Mouse (Mus musculus): ENCODE data around the gene Prkg1. TPM values are rescaled to one million over a fixed set of nuclear protein-coding genes. Genes with fewer than 3 reads are reported as not detected.

Gene Prkg1
- polyA plus RNA-seq, 1 experiment from 2014 or later = 1.1 TPM

GRCm38 (mm10) chr19:31396096-31396495 is 368.7 kb downstream of the Prkg1 start:
- H3K9ac ChIP-seq (ENCODE audit: low read length) = no peak overlapping the region
- ATAC-seq = no peak

GRCm38 (mm10) chr19:31385353-31385752 is 379.5 kb downstream of the Prkg1 start:
- H3K9ac ChIP-seq (ENCODE audit: low read length) = no peak overlapping the region
- 82% methylated on average over 3 of the region's 3 CpGs for WGBS
- H3K4me3 ChIP-seq (ENCODE audit: low read depth, low read length) = no peak overlapping the region
- no peak overlapping the region for H3K4me2 ChIP-seq (ENCODE audit: low read length)
- no peaks in the 10 kb centered on the region for H3K27me3 ChIP-seq (replicated peaks; ENCODE audit: control insufficient read depth, insufficient read depth, low read length)
- H3K36me3 ChIP-seq (ENCODE audit: control insufficient read depth, insufficient read depth, low read length) = no peaks in the 10 kb centered on the region
- H3K27ac ChIP-seq (ENCODE audit: low read depth, low read length) = no peak overlapping the region
- no peaks in the 10 kb centered on the region for H3K9me3 ChIP-seq (replicated peaks; ENCODE audit: control insufficient read depth, low read length)
- ATAC-seq (no peak), DNase-seq (ENCODE audit: low spot score) (no peak)
- no peaks in the 10 kb centered on the region for H3K4me1 ChIP-seq (ENCODE audit: control insufficient read depth, insufficient read depth, low read length)

More at GRCm38 (mm10) chr19:31396096-31396495, 368.7 kb downstream of the Prkg1 start:
- DNase-seq (ENCODE audit: low spot score) = no peak
- Histone ChIP-seq H3K4me2 (ENCODE audit: low read length) (no peak overlapping the region), H3K9me3 (replicated peaks; ENCODE audit: control insufficient read depth, low read length) (no peaks in the 10 kb centered on the region), H3K4me3 (ENCODE audit: low read depth, low read length) (no peak overlapping the region), H3K27ac (ENCODE audit: low read depth, low read length) (no peak overlapping the region), H3K36me3 (ENCODE audit: control insufficient read depth, insufficient read depth, low read length) (no peaks in the 10 kb centered on the region), H3K4me1 (ENCODE audit: control insufficient read depth, insufficient read depth, low read length) (no peaks in the 10 kb centered on the region), H3K27me3 (replicated peaks; ENCODE audit: control insufficient read depth, insufficient read depth, low read length) (no peaks in the 10 kb centered on the region)
- WGBS = 77% methylated on average over 1 of the region's 1 CpGs

GRCm38 (mm10) chr19:31383881-31384280 is 381.0 kb downstream of the Prkg1 start:
- Histone ChIP-seq H3K4me2 (ENCODE audit: low read length) (no peak overlapping the region), H3K36me3 (ENCODE audit: control insufficient read depth, insufficient read depth, low read length) (no peaks in the 10 kb centered on the region), H3K27ac (ENCODE audit: low read depth, low read length) (no peak overlapping the region), H3K27me3 (replicated peaks; ENCODE audit: control insufficient read depth, insufficient read depth, low read length) (no peaks in the 10 kb centered on the region), H3K9me3 (replicated peaks; ENCODE audit: control insufficient read depth, low read length) (no peaks in the 10 kb centered on the region), H3K4me3 (ENCODE audit: low read depth, low read length) (no peak overlapping the region), H3K4me1 (ENCODE audit: control insufficient read depth, insufficient read depth, low read length) (no peaks in the 10 kb centered on the region), H3K9ac (ENCODE audit: low read length) (no peak overlapping the region)
- 55% methylated on average over 5 of the region's 5 CpGs for WGBS
- DNase-seq (ENCODE audit: low spot score) (peak; percentile 55), ATAC-seq (peak; percentile 85; the same call in 1 of the 2 replicates)

GRCm38 (mm10) chr19:31370106-31370505 is 394.7 kb downstream of the Prkg1 start:
- no peak for ATAC-seq
- Histone ChIP-seq H3K4me3 (ENCODE audit: low read depth, low read length) (no peak overlapping the region), H3K9ac (ENCODE audit: low read length) (no peak overlapping the region), H3K36me3 (ENCODE audit: control insufficient read depth, insufficient read depth, low read length) (no peaks in the 10 kb centered on the region), H3K27ac (ENCODE audit: low read depth, low read length) (no peak overlapping the region), H3K27me3 (replicated peaks; ENCODE audit: control insufficient read depth, insufficient read depth, low read length) (no peaks in the 10 kb centered on the region), H3K4me1 (ENCODE audit: control insufficient read depth, insufficient read depth, low read length) (no peaks in the 10 kb centered on the region), H3K9me3 (replicated peaks; ENCODE audit: control insufficient read depth, low read length) (no peaks in the 10 kb centered on the region), H3K4me2 (ENCODE audit: low read length) (no peak overlapping the region)
- WGBS = 83% methylated on average over 1 of the region's 1 CpGs
- no peak for DNase-seq (ENCODE audit: low spot score)

GRCm38 (mm10) chr19:31369116-31369515 is 395.7 kb downstream of the Prkg1 start:
- ATAC-seq (no peak), DNase-seq (ENCODE audit: low spot score) (no peak)
- Histone ChIP-seq H3K27me3 (replicated peaks; ENCODE audit: control insufficient read depth, insufficient read depth, low read length) (no peaks in the 10 kb centered on the region), H3K4me3 (ENCODE audit: low read depth, low read length) (no peak overlapping the region), H3K9me3 (replicated peaks; ENCODE audit: control insufficient read depth, low read length) (no peaks in the 10 kb centered on the region), H3K4me1 (ENCODE audit: control insufficient read depth, insufficient read depth, low read length) (no peaks in the 10 kb centered on the region), H3K27ac (ENCODE audit: low read depth, low read length) (no peak overlapping the region), H3K36me3 (ENCODE audit: control insufficient read depth, insufficient read depth, low read length) (no peaks in the 10 kb centered on the region), H3K9ac (ENCODE audit: low read length) (no peak overlapping the region), H3K4me2 (ENCODE audit: low read length) (no peak overlapping the region)
- 93% methylated on average over 1 of the region's 1 CpGs for whole genome bisulfite sequencing

GRCm38 (mm10) chr19:31362051-31362450 is 402.8 kb downstream of the Prkg1 start:
- H3K27me3 ChIP-seq (replicated peaks; ENCODE audit: control insufficient read depth, insufficient read depth, low read length) = no peaks in the 10 kb centered on the region
- H3K36me3 ChIP-seq (ENCODE audit: control insufficient read depth, insufficient read depth, low read length) = no peaks in the 10 kb centered on the region
- no peak overlapping the region for H3K4me3 ChIP-seq (ENCODE audit: low read depth, low read length)
- peaks cover 3% of the 10 kb centered on the region; the same call in 1 of the 2 replicates for H3K4me1 ChIP-seq (ENCODE audit: control insufficient read depth, insufficient read depth, low read length)
- 64% methylated on average over 4 of the region's 4 CpGs for WGBS
- ATAC-seq (no peak), DNase-seq (ENCODE audit: low spot score) (no peak)
- H3K27ac ChIP-seq (ENCODE audit: low read depth, low read length) = no peak overlapping the region
- no peak overlapping the region for H3K9ac ChIP-seq (ENCODE audit: low read length)
- H3K4me2 ChIP-seq (ENCODE audit: low read length) = no peak overlapping the region
- no peaks in the 10 kb centered on the region for H3K9me3 ChIP-seq (replicated peaks; ENCODE audit: control insufficient read depth, low read length)

GRCm38 (mm10) chr19:31361575-31361974 is 403.3 kb downstream of the Prkg1 start:
- Histone ChIP-seq H3K4me1 (ENCODE audit: control insufficient read depth, insufficient read depth, low read length) (peaks cover 3% of the 10 kb centered on the region; the same call in 1 of the 2 replicates), H3K36me3 (ENCODE audit: control insufficient read depth, insufficient read depth, low read length) (no peaks in the 10 kb centered on the region), H3K27ac (ENCODE audit: low read depth, low read length) (no peak overlapping the region), H3K9me3 (replicated peaks; ENCODE audit: control insufficient read depth, low read length) (no peaks in the 10 kb centered on the region), H3K4me2 (ENCODE audit: low read length) (no peak overlapping the region), H3K4me3 (ENCODE audit: low read depth, low read length) (no peak overlapping the region), H3K9ac (ENCODE audit: low read length) (no peak overlapping the region), H3K27me3 (replicated peaks; ENCODE audit: control insufficient read depth, insufficient read depth, low read length) (no peaks in the 10 kb centered on the region)
- DNase-seq (ENCODE audit: low spot score) (peak; percentile 11), ATAC-seq (no peak)
- WGBS = 38% methylated on average over 5 of the region's 5 CpGs

- Histone ChIP-seq H3K9ac (ENCODE audit: low read length) (no peak overlapping the region), H3K36me3 (ENCODE audit: control insufficient read depth, insufficient read depth, low read length) (no peaks in the 10 kb centered on the region), H3K4me1 (ENCODE audit: control insufficient read depth, insufficient read depth, low read length) (peaks cover 3% of the 10 kb centered on the region; the same call in 1 of the 2 replicates), H3K27me3 (replicated peaks; ENCODE audit: control insufficient read depth, insufficient read depth, low read length) (no peaks in the 10 kb centered on the region), H3K27ac (ENCODE audit: low read depth, low read length) (no peak overlapping the region), H3K9me3 (replicated peaks; ENCODE audit: control insufficient read depth, low read length) (no peaks in the 10 kb centered on the region), H3K4me3 (ENCODE audit: low read depth, low read length) (no peak overlapping the region), H3K4me2 (ENCODE audit: low read length) (no peak overlapping the region)
- peak; percentile 74; the same call in 1 of the 2 replicates for ATAC-seq
- WGBS = 25% methylated on average over 3 of the region's 3 CpGs
- peak; percentile 71 for DNase-seq (ENCODE audit: low spot score)
Observed at GRCm38 (mm10) chr19:31361161-31361560, 403.7 kb downstream of the Prkg1 start.

- no peak for DNase-seq (ENCODE audit: low spot score)
- WGBS = 88% methylated on average over 1 of the region's 1 CpGs
- H3K4me1 ChIP-seq (ENCODE audit: control insufficient read depth, insufficient read depth, low read length) = peaks cover 4% of the 10 kb centered on the region; the same call in 1 of the 2 replicates
- H3K4me2 ChIP-seq (ENCODE audit: low read length) = no peak overlapping the region
- H3K27ac ChIP-seq (ENCODE audit: low read depth, low read length) = no peak overlapping the region
- H3K9ac ChIP-seq (ENCODE audit: low read length) = no peak overlapping the region
- H3K9me3 ChIP-seq (replicated peaks; ENCODE audit: control insufficient read depth, low read length) = no peaks in the 10 kb centered on the region
- no peak for ATAC-seq
- H3K27me3 ChIP-seq (replicated peaks; ENCODE audit: control insufficient read depth, insufficient read depth, low read length) = no peaks in the 10 kb centered on the region
- H3K36me3 ChIP-seq (ENCODE audit: control insufficient read depth, insufficient read depth, low read length) = no peaks in the 10 kb centered on the region
- no peak overlapping the region for H3K4me3 ChIP-seq (ENCODE audit: low read depth, low read length)
Observed at GRCm38 (mm10) chr19:31354959-31355358, 409.9 kb downstream of the Prkg1 start.
